Mouse (Mus musculus): ENCODE data around the gene Kcne2. TPM values are rescaled to one million over a fixed set of nuclear protein-coding genes. Genes with fewer than 3 reads are reported as not detected.
A peak's percentile ranks its signal among the peaks of the same experiment; 100 is the strongest.

Gene Kcne2
- polyA plus RNA-seq, 1 experiment = not detected

DNA sequence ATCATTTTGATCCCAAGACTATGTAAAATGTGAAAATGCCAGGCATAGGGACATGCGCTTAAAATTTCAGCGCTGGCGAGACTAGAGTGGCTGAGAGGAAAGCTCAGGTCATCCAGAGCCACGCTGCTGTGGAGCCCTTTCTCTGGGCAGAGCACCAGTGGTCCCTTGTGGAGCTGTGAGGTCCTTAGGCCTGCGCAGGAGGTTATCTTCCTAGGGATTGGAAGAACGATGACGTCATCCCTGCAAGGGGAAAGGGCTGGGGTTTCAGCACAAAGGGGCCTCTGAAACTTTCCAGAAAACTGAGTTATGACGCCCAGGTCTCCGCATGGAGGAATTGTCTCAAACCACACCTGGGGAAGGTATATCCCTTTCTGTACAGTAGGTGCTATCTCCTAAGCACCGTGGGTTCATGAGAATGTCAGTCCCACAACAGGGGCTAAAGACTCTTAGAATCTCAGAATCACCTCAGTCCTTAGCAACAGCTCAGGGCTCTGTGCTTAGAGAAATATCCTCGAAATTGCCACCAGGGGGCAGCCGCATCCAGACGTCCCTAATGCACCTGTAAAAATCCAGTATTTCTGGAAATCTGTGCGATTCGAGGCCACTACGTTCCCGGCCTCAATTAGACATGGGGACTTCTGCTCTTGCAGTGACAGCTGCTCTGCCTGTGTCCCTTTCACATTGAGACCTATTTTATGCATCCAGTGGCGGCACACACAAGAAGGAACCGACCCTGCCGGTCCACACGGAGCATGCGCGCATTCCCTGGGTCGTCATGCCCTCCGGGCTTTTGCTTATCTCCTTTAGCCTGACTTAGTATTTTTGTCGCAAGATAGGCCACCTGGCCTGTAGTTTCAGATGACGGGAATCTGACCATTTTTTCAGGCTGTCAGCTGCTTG, 48.7 kb downstream of the Kcne2 start:
- H3K4me1 ChIP-seq (ENCODE audit: control insufficient read depth, insufficient read depth, insufficient read length, low read length) = no peaks in the 10 kb centered on the region
- no peaks in the 10 kb centered on the region for H3K36me3 ChIP-seq (ENCODE audit: control insufficient read depth, insufficient read depth, low read length)
- WGBS = 20% methylated on average over 27 of the region's 27 CpGs
- TF ChIP-seq POLR2A (IDR thresholded peaks at IDR 0.05; ENCODE audit: low read depth, low read length) (no peak), CTCF (IDR thresholded peaks at IDR 0.05; ENCODE audit: extremely low read depth, insufficient read length, insufficient replicate concordance, low read depth, low read length) (peak; percentile 86; the same call in 1 of the 2 replicates)
- peaks cover 4% of the 10 kb centered on the region for H3K27me3 ChIP-seq (ENCODE audit: control insufficient read depth, insufficient read depth, low read length)
- H3K4me3 ChIP-seq (ENCODE audit: low read depth, low read length) = peak overlapping the region; percentile 44
- no peak overlapping the region for H3K27ac ChIP-seq (ENCODE audit: insufficient read depth, low read depth, low read length)

DNA sequence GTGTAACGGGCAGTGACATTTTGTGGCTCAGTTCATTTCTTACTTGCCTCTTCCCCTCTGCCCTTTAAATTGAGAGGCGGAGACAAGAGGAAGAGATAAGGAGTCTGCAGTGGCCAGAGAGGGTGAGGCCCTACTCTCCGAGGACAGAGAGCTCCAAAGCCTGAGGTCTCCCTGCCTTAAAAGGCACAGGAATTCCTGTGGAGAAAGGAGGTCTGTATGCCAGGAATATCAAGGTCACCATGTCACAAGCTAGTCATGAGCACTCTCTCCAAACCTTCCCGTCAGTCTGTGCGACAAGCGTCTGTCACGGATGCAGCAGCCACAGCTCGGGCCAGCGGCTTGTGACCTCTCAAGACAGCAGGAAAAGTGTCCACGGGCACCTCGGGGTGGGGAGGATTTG, 53.0 kb downstream of the Kcne2 start:
- Histone ChIP-seq H3K4me1 (ENCODE audit: control insufficient read depth, insufficient read depth, insufficient read length, low read length) (no peaks in the 10 kb centered on the region), H3K4me3 (ENCODE audit: low read depth, low read length) (no peak overlapping the region), H3K27me3 (ENCODE audit: control insufficient read depth, insufficient read depth, low read length) (peaks cover 2% of the 10 kb centered on the region; the same call in 1 of the 2 replicates), H3K36me3 (ENCODE audit: control insufficient read depth, insufficient read depth, low read length) (no peaks in the 10 kb centered on the region), H3K27ac (ENCODE audit: insufficient read depth, low read depth, low read length) (no peak overlapping the region)
- TF ChIP-seq CTCF (IDR thresholded peaks at IDR 0.05; ENCODE audit: extremely low read depth, insufficient read length, insufficient replicate concordance, low read depth, low read length) = no peak
- 46% methylated on average over 11 of the region's 11 CpGs for WGBS

DNA sequence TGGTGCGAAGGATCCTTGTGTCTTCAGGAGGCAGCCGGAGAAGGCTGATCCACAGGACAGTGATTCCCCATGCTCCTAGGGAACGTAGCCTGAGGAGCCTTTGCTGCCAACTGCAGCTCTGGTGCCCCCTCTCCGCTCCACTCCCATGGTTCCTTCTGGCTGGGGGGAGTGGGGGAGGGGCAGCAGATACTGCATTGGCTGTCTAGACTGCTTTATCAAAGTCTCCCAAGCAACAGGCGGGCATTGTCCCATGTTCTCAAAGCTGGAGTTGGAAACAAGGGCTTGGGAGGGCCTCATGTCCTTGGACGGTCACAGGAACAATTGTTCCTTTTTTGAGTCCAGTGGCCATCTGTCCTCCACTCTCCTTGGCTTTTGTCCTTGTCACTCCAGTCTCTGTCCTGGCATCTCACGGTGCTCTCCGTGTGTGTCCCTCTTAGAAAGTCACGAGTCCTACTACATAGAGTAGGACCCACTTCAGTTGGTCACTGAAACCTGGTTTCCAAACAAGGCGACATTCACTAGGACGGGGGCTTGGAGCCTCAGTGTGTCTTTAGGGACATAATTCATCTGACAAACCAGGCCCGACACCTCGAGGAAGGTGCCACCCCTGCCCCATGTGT, 54.2 kb downstream of the Kcne2 start:
- H3K4me1 ChIP-seq (ENCODE audit: control insufficient read depth, insufficient read depth, insufficient read length, low read length) = no peaks in the 10 kb centered on the region
- TF ChIP-seq CTCF (IDR thresholded peaks at IDR 0.05; ENCODE audit: extremely low read depth, insufficient read length, insufficient replicate concordance, low read depth, low read length) (no peak), POLR2A (IDR thresholded peaks at IDR 0.05; ENCODE audit: low read depth, low read length) (no peak)
- H3K27me3 ChIP-seq (ENCODE audit: control insufficient read depth, insufficient read depth, low read length) = peaks cover 2% of the 10 kb centered on the region; the same call in 1 of the 2 replicates
- no peaks in the 10 kb centered on the region for H3K36me3 ChIP-seq (ENCODE audit: control insufficient read depth, insufficient read depth, low read length)
- WGBS = 71% methylated on average over 13 of the region's 13 CpGs
- H3K27ac ChIP-seq (ENCODE audit: insufficient read depth, low read depth, low read length) = no peak overlapping the region
- no peak overlapping the region for H3K4me3 ChIP-seq (ENCODE audit: low read depth, low read length)

Other genes with a start within 250 kb of the Kcne2 start
- 6.9 and 10.8 TPM in 2 replicates for gene Mrps6, start 234.1 kb upstream of the Kcne2 start, polyA plus RNA-seq (2012; rRNA removed)
- gene Gm49711, start 234.1 kb upstream of the Kcne2 start, polyA plus RNA-seq (2012; rRNA removed) = not detected in 2 replicates
- gene Slc5a3, start 234.1 kb upstream of the Kcne2 start, polyA plus RNA-seq (2012; rRNA removed) = 0.17 and 0.24 TPM in 2 replicates
- gene Smim11, start 8.9 kb downstream of the Kcne2 start, polyA plus RNA-seq (2012; rRNA removed) = 14.6 and 18.2 TPM in 2 replicates
- not detected in 2 replicates for gene Fam243, start 29.1 kb downstream of the Kcne2 start, polyA plus RNA-seq (2012; rRNA removed)
- not detected in 2 replicates for gene Kcne1, start 67.1 kb downstream of the Kcne2 start, polyA plus RNA-seq (2012; rRNA removed)
- gene Rcan1, start 178.5 kb downstream of the Kcne2 start, polyA plus RNA-seq (2012; rRNA removed) = 7.3 and 9.7 TPM in 2 replicates
- gene Clic6, start 193.3 kb downstream of the Kcne2 start, polyA plus RNA-seq (2012; rRNA removed) = 1.4 and 2.1 TPM in 2 replicates

All from small intestine, adult 2 months (tissue).